Mouse (Mus musculus) mouse embryonic stem cell (cell line): ENCODE measurements around the gene Ctnnd2.

Experiments
- in situ Hi-C, 2 experiments: fragments of 300-500 bp; cut with MboI; formaldehyde crosslinking; loops; 1 replicate in 1 of 2; 3 replicates in 1 of 2; pipeline ENCODE4 v1.14.3; 2019 to 2020; ENCODE audit warnings: low sequenced_read_pairs in 2 of 2, low pct_unique_long_range_greater_than_20kb in 1 of 2, mixed read lengths in 1 of 2; ENCODE audit not compliant: unreplicated experiment in 1 of 2

Gene Ctnnd2

GRCm38 (mm10) chr15:30875523-30875922 lies 703.1 kb downstream of the Ctnnd2 start:
- in situ Hi-C loops: no loop called here

GRCm38 (mm10) chr15:30884692-30885334 lies 712.4 kb downstream of the Ctnnd2 start:
- in situ Hi-C loops: no loop called here

GRCm38 (mm10) chr15:30885410-30885809 lies 713.0 kb downstream of the Ctnnd2 start:
- in situ Hi-C loops: no loop called here

GRCm38 (mm10) chr15:30887559-30887958 lies 715.2 kb downstream of the Ctnnd2 start:
- in situ Hi-C loops: no loop called here

GRCm38 (mm10) chr15:30891986-30892385 lies 719.6 kb downstream of the Ctnnd2 start:
- in situ Hi-C loops: no loop called here

GRCm38 (mm10) chr15:30895063-30895462 lies 722.7 kb downstream of the Ctnnd2 start:
- in situ Hi-C loops: no loop called here

GRCm38 (mm10) chr15:30897342-30897741 lies 724.9 kb downstream of the Ctnnd2 start:
- in situ Hi-C loops: no loop called here

GRCm38 (mm10) chr15:30908027-30908426 lies 735.6 kb downstream of the Ctnnd2 start:
- in situ Hi-C loops: loop anchor here in 1 of 2 experiments (25.0 kb wide), 1 partner anchor 529 kb away; no protein-coding TSS in a partner anchor

GRCm38 (mm10) chr15:30913360-30913759 lies 741.0 kb downstream of the Ctnnd2 start:
- in situ Hi-C loops: loop anchor here in 1 of 2 experiments (25.0 kb wide), 1 partner anchor 524 kb away; no protein-coding TSS in a partner anchor

GRCm38 (mm10) chr15:30925838-30926237 lies 753.4 kb downstream of the Ctnnd2 start:
- in situ Hi-C loops: loop anchor here in 1 of 2 experiments (10.0 kb wide), 1 partner anchor 339 kb away; no protein-coding TSS in a partner anchor

GRCm38 (mm10) chr15:30927632-30928031 lies 755.2 kb downstream of the Ctnnd2 start:
- in situ Hi-C loops: loop anchor here in 1 of 2 experiments (10.0 kb wide), 1 partner anchor 337 kb away; no protein-coding TSS in a partner anchor

- in situ Hi-C loops: no loop called here
These were observed 759.5 kb downstream of the Ctnnd2 start for GRCm38 (mm10) chr15:30931906-30932305.

GRCm38 (mm10) chr15:30945863-30946262 lies 773.5 kb downstream of the Ctnnd2 start:
- in situ Hi-C loops: no loop called here

GRCm38 (mm10) chr15:30958513-30958912 lies 786.1 kb downstream of the Ctnnd2 start:
- in situ Hi-C loops: no loop called here

GRCm38 (mm10) chr15:30962421-30963160 lies 790.2 kb downstream of the Ctnnd2 start:
- in situ Hi-C loops: no loop called here

- in situ Hi-C loops: no loop called here
These were observed 791.7 kb downstream of the Ctnnd2 start for GRCm38 (mm10) chr15:30964046-30964445.

GRCm38 (mm10) chr15:30964865-30965679 lies 792.7 kb downstream of the Ctnnd2 start:
- in situ Hi-C loops: no loop called here

- in situ Hi-C loops: no loop called here
These were observed 794.4 kb downstream of the Ctnnd2 start for GRCm38 (mm10) chr15:30966826-30967225.

- in situ Hi-C loops: no loop called here
These were observed 802.0 kb downstream of the Ctnnd2 start for GRCm38 (mm10) chr15:30974436-30974835.
